Mouse (Mus musculus) bone marrow, adult 2 months (tissue): Measurements from ENCODE around the gene Nptn.

Experiments used
- CTCF ChIP-seq: fragments of 200-500 bp; IDR thresholded peaks from 2 replicates; pipeline ENCODE4 v1.5.1; 2011; ENCODE audit warnings: low read length, control low read depth; ENCODE audit not compliant: control insufficient read depth, insufficient read depth
- POLR2A ChIP-seq: fragments of 200-500 bp; IDR thresholded peaks from 2 replicates; pipeline ENCODE4 v1.6.1; 2011; ENCODE audit warnings: low read depth, mild to moderate bottlenecking, control low read depth, low read length, borderline replicate concordance; ENCODE audit not compliant: control insufficient read depth

DNA sequence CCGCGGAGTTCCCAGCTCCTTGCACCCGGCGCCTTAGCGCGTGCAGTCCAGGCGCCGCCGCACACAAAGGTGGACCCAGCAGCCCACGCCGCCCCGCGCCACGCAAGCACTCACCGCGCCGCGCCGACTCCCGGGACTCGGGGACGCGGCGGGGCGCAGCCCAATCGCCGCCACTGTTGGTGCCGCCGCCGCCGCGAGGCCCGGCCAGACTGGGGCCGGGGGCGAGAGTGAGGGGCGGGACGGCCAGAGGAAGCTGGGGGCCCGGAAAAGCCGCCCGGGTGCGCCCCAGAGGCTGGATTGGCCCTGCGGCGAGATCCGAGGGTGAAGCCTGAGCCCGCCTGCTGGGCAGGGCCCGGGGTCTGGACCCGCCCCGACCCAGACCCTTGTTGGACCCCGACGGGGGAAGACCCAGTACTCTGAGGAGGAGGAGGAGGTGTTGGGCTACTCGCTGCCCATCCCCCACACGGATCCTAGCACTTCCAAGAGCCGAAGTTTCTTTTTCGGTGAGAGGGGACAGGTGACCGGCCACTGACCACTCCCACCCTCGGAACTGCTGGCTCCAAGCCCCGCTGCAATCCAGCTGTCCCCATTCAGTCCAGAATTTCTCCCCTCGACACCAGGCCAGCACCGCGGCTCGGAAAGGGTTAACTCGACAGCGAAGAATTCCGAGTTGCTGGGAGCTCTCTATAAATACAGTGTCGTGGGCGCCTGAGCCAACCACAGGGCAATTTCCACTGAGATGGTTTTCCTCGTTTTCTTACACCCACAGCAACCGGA, 26.9 kb upstream of the Nptn start, which contains the start of gene Cd276:
- no peak for TF ChIP-seq CTCF
- TF ChIP-seq POLR2A, result no peak
